Mouse (Mus musculus) 3134 (cell line): Measurements from ENCODE around the gene Pfas.
"Not testable (repeated sequence)": the region's sequence is repeated elsewhere in the genome, so short reads cannot be mapped to it uniquely, and the experiment has no call there.

Experiments used
- DNase-seq: peaks from one replicate; pipeline ENCODE4 v3.0.0-alpha.2; 2011; ENCODE audit warnings: low spot score; ENCODE audit not compliant: insufficient read length; ENCODE audit errors: extremely low read depth

Pfas gene

DNA sequence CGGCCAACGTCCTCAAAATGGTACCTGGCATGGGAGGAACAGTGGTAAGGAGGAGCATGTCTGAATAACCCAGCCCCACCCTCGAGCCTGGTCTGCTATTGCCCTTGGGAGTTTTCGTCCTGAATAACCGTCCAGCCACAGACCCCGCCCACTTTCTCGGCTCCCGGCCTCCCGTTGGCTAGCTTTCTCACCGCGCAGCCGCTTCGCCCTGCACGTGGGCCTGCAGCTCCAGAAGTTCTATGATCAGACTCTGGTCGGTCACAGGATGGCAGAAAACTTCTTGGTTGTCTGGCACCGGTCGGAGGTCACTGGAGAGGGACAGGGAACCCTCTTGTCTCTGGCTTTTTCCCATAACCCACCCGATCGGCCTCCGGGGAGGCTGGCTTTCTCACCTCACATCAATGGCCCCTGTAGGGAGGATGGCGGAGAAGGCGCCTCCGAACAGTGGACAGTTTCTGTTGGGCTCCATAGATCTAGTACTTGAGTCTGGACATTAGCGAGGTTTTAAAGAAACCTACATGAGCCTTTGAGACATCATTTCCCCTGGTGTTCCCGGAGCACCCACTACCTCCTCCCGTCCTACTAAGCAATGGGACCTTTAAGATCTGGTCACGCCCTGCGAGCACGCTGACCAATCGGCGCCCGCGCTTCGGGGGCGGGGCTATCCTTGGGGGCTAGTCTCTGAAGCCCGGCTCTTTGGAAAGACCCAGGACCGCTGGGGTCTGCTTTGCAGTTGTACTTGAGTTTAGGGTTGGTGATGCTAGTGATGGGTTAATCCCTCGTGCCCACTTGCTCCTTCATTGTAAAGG, 34.8 kb downstream of the Pfas start:
- peak; percentile 85 for DNase-seq

DNA sequence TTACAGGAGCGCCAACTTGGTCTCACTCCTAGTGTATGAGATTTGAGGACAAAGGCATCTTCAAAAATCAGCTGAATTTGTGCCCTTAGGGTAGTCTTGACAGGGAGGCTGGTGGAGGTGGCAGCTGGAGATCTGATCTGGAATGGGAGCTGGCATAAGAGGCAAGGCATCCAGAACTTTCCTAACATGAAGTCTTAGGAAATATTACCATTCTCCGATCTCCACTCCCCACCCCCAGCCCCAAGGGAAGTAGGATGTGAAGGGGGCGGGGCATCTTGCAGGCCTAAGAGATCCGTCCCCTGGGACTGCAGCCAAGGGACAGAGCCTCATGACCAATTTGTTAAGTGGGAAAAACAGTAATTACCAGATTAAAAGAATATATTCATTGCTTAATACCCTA, 38.0 kb downstream of the Pfas start:
- no peak for DNase-seq

DNA sequence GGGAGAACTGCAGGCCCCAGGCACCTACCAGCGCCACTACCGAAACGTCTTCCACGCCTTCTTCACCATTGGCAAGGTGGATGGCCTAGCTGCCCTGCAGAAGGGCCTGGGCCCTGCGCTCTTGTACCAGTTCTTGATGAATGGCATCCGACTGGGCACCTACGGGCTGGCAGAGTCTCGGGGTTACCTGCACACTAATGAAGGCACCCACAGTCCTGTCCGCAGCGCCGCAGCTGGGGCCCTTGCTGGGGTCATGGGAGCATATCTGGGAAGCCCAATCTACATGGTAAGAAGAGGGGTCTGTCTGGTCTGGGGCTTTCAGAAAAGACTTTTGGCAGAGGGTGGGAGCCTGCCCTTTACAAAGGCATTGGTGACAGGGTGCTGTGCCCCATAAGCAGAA, 39.5 kb downstream of the Pfas start:
- DNase-seq, result no peak

DNA sequence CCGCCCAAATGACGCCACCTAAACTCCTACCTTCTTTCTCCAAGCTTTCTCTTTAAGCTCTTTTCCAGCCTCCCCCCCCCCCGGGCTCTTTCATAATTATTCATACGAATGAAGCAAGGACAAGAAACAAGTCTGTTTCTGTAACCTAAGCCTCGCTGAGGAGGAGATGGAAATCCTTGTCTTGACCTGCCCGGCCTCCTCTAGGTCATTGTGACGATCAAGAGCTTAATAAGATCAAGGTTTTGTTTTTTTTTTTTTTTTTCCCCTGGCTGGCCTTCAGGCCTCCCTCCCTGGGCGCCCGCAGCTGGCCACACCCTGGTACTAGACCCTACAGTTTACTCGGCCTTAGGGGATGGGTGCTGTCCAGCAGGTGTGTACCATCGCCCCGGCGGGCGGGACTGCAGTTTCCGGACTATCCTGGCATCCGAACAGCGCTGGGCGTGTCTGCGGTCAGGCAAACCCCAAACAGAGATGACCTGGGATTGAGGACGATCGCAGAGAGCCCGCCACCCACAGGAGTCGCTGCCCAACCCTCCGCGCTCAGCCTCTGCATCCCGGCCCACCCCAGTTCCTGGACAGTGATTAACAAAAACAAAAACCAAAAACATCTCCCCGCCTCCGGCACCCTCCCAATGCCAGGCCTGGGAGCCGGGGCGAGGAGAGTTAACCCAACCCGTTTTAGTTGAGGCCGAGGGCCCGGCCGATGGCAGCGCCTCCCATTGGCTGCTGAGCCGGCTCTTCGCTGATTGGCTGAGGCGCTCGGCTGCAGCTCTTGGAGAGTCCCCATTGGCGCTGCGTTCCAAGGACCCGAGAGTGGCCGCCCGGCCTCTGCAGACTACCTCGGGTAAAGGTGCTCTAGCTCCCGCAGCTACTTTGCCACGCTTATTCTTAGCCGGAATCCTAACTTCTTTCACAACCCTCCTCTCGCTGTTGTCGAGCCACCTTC, 40.6 kb downstream of the Pfas start, which contains the start of gene Slc25a35:
Slc25a35 (plus strand) TSS at position 795 of the 946 bp plus-strand sequence.
- DNase-seq, result peak; percentile 93

DNA sequence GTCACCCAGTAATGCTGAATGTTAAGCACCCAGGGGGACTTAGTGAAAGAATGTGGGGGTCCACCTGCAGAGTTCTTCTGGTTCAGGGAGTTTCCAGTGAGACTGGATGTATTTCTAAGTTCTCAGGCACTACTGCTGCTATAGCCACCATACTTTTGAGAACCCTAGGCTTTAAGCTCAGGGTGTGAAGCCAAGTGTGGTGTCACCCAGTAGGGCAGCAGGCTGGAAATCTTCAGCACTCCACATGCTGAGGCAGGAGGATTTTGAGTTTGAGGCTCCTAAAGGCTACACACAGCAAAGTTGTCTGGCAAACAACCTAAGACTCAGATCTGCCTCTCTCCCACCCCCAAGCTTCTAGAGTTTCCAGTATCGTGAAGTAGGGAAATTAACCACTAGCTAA, 41.7 kb downstream of the Pfas start:
- no peak for DNase-seq

DNA sequence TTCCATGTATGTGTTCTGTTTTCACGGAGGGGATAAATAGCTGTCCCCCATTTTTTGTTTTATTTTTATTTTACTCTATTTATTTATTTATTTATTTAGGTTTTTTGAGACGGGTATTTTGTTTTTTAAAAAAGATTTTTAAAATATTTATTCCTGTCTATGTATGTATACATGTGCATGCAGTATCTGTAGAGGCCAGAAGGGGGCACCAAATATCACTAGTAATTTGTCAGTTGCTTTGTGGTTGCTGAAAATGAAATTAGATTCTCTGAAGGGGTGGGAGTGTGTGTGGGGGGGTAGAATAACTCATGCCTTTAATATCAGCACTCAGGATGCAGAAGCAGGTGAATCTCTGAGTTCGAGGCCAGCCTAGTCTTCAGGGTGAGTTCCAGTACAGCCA, 42.4 kb downstream of the Pfas start:
- peak; percentile 35 for DNase-seq

DNA sequence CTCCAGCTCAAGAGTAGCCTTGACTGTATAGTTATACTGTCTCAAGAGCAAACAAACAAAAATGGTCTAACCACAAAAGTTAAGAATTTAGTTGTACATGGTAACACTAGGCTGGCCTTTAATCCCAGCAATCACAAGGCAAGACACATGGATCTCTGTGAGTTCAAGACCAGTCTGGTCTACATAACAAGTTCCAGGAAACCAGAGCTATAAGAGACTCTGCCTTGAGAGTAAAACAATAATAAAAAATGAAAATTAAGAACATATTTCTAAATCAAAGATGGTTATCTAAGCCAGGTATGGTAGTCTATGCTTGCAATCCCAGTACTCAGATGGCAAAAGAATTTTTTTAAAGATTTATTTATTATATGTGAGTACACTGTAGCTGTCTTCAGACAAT, 43.2 kb downstream of the Pfas start:
- DNase-seq, result no peak

DNA sequence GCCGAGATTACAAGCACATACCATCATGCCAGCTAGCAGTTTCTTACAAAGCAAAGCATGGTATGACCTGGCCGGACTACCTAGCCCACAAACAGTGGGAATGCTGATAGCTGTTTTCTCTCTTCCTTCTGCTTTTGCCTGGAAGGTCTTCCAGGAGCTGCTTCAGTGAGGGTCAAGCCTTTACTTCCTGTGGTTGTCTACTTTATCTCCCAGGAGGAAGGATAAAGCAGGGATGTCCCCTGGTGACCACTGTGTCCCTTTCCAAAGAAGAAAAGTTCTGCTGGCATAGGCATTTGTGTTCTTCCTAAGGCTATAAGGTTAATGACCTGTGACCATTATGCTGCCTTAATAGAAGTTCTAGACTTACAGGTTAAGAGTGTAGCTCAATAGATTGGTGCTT, 44.9 kb downstream of the Pfas start:
- DNase-seq, result no peak

DNA sequence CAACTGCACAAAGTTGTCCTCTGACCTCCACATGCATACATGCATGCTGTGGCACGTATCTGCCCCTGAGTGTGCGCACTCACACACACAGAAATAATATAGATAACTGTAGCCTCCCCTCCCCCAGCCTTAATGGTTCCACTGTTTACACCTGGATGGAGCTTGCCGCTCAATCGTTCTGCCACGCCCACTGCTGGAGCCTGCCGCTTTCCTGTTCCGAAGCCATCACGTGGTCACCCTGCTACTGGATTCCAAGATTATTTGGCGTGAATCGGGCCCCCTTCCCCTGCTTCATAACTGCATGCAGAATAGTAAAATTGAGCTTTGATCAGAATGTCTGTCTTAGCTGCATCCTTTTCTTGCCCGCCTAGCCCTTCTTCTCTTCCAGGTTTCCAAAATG, 46.1 kb downstream of the Pfas start:
- DNase-seq, result not testable (repeated sequence)

DNA sequence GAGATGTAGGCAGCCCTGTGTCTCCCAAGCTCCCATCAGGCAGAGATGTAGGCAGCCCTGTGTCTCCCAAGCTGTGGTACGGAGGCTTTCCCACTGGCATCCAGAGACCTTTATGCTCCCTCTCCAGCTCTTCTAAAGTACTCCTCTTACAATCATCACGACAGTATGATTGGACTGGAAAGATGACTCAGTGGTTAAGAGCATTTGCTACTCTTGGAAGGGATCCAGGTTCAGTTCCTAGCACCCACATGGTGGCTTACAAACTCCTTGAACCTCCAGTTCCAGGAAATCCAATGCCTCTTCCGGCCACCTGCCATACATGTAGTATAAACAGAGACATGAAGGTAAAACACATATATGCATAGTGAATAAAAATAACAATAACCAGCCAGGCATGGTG, 46.7 kb downstream of the Pfas start:
- DNase-seq, result peak; percentile 61

DNA sequence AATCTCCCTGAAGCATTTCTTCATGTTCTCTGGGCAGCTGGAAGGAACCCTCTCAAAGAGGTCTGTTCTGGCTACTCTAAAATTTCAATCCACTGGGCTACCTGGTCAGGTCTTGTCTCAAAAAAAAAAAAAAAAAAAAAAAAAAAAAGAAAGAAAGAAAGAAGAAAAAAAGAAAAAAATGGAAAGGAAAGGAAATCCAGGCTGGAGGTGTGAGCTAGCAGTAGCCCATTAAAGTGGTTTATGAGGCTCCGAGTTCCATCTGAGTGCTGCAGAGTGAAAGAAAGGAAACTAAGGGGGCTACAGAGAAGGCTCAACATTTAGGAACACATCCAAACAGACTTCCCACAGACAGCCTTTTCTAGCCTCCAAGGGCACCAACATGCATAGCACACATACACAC, 50.3 kb downstream of the Pfas start:
- DNase-seq, result no peak

DNA sequence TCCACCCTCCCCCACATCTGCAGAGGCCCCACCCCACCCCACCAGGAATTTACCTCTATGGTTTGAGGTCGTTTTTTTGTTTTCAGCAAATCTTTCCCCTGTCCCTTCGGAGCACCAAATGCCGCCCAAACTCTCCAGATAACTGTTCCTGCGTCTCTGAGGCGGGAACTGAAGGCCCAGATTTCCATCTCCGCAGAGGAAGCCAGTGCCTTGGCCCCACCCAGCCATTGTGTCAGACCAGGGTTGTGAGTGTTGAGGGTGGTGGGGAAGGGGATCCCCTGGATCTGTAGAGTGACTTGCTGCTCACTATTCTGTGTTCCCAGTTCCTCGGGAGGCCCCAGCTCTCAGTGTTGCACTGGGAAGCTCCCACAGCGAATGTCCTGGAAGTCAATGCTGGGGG, 51.0 kb downstream of the Pfas start, which contains the start of gene Arhgef15:
Arhgef15 (minus strand) TSS at position 173 of the 400 bp plus-strand sequence.
- no peak for DNase-seq

DNA sequence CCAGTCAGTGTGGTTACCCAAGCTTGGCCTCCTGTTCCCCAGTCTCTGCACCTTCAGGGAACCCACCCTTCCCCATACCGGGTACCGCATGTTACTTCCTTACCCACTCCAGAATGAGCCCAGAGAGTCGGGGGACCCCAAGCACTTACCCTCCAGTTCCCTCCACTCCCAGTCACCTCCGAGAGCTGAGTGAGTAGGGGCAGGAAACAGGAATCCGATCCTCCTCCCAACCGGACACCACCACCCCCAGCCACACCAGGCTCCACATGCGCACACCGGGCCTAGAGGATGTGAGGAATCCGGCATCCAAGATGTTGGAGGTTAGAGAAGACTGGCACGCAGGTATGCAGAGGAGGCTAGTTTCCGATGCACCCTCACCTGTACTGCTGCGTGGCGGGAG, 51.6 kb downstream of the Pfas start:
- DNase-seq, result no peak

DNA sequence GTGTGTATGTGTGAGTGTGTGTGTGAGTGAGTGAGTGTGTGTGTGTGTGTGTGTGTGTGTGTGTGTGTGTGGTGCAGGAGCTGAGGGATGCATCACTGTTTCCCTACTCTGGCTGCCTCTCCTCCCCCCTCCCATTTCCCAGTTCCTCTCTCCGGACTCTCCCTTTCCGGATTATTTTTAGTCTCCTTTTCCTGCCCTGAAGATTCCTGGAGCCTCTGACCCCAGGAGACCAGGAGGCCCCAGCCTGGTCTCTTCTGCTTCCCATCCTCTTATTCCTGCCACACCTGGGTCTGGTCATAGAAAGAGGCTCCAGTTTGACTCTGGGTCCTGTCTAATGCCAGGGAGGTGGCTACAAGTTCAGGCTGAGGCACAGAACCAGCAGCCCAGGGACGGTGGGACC, 52.2 kb downstream of the Pfas start:
- DNase-seq, result no peak

DNA sequence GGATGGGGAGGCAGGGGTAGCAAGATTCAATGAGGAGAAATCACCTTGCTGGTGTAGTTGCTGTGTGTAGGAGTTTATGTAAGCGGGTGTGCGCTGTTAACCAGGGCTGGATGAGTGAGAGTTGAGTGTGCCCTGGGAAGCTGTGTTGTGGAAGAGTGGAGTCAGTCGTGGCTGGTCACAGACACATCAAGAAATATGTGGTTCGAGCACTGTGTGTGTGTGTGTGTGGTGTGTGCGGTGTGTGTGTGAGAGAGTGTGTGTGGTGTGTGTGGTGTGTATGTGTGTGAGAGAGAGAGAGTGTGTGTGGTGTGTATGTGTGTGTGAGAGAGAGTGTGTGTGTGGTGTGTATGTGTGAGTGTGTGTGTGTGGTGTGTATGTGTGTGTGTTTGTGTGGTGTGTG, 52.8 kb downstream of the Pfas start:
- DNase-seq, result no peak

DNA sequence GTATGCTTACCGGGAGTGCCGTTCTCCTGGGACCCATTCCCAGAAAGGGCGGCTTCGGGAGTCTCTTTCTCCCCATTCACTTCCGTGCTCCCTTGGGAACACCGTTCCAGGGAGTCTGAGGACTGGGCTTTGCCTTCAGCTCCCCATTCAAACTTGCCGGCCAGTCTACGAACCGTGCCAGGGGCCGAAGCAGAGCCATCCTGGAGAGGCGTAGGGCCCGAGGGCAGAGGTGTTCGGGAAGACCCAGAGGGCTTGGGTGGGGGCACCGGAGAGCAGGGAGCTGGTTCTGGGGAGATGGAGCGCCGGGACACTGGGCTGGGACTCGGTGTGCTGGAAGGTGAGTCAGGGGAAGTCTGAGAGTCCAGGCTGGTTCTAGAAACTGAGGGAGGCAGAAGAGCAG, 53.9 kb downstream of the Pfas start:
- peak; percentile 39 for DNase-seq

DNA sequence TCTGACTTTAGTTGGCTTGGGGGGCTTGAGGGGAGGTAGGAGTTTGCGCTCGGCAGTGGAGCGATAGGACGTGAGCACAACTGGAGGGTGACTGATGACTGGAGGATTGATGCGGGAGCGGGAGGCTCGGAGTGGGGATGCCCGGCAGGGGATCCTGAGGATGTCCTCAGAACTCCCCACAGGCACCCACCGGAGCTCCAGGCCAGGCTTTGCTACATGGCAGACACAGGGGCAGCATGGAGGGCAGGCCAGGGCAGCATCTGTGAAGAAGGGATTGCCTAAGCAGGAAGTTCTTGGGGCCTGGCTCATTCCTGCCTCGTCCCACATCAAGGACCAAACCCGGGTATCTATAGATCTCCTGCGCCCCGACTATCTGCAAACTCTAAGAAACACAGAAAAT, 54.4 kb downstream of the Pfas start:
- DNase-seq, result no peak

DNA sequence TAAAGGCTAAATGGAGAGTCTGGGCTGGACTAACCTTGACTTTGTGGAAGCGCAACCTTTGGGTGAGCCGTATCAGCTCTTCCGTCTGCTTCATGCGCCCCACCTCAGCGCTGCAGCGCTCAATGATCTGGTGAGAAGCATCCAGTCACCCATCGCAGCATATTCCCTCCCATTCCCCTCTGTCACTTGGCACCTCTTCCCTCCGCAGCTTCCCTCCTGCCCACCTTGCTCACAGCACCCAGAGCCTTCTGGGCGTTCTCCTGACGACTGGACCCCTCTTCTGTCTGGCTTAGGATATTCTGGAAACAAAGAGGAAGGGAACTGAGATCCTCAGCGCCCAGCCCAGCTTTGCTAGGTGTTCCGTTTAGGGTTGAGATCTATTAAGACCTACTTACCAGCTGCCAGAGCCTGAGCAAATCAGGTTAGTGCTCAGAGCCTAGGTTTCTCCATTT, 60.7 kb downstream of the Pfas start:
- DNase-seq, result no peak

DNA sequence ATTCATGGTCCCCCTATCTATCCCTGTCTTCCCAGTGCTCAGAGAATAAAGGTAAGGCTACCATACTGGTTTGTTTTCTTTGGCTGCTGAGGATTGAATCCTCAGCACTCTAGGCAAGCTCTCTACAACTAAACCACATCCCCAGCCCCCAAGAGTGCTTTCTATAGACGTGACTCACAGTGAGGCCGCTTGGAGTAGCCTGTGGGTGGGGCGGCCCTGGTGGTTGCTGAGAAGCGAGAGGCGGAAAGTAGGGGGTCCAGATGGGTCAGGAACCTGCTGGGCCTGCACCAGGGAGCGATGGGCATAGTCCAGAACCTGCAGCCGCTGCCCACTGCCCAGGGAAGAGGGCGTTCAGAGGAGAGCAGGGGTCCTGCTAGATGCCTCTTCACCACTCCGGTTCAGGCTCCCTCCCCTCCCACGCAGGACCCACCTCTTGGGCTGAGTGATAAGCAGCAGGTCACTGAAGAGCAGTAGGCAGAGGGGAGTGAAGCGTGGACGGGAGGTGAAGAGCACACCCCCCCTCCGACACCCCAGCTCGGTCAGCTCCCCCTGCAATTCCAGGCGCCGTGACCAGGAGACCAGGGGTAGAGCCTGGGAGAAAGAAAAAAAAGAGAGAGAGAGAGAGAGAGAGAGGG, 61.3 kb downstream of the Pfas start:
- DNase-seq, result peak; percentile 60

DNA sequence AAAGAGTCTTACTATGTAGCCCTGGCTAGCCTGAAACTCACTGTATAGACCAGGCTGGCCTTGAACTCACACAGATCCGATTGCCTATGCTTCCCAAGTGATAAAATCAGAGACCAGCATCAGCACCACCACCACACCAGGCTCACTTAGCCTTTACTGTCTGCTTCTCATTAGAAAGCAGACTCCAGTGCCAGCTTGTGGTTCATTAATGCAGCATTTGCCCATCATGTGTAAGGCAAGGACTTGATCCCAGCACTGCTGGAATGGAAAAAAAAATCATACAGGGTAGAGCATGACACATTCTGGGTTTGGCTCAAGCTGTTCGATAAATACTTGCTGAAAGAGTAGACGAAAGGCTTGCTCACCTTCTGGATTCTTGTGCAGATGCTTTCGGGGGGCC, 62.3 kb downstream of the Pfas start:
- peak; percentile 17 for DNase-seq

DNA sequence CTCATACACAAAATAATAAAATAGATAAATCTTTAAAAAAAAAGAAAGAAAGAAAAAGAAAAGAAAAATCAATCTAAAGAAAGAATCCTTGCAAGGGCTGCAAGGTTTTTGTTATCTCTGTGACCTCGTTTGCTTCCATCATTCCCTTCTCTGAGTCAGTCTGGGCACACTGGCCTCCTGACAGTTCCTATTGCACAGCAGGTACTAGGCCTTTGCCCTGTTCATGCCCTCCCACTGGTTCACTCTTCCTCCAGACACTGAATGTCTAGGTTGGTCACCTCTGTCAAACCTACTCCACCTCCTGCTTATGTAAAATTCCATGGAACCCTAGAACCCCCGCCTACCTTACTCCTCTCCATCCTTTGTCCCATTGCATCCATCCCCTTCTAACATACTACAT, 63.0 kb downstream of the Pfas start:
- DNase-seq, result no peak
